Mouse (Mus musculus) heart, embryonic 15.5 days (tissue): ENCODE results near the gene Prss32. TPM values are rescaled to one million over a fixed set of nuclear protein-coding genes. Genes with fewer than 3 reads are reported as not detected.
A peak's percentile ranks its signal among the peaks of the same experiment; 100 is the strongest.

ENCODE experiments used
- ATAC-seq: fragments of 200-750 bp; cut with Nextera tagmentation; replicated peaks from 2 replicates; pipeline ENCODE4 v1.8.0; 2017; ENCODE audit warnings: low read depth, moderate TSS enrichment; ENCODE audit not compliant: insufficient number of reproducible peaks, insufficient read depth, low FRiP score
- H3K27ac ChIP-seq: fragments of 300-500 bp; sonication (generic); 2 replicates; pipeline ENCODE4 v1.5.1; 2015; ENCODE audit warnings: mild to moderate bottlenecking, inconsistent platforms
- H3K27me3 ChIP-seq: fragments of 300-500 bp; sonication (generic); 2 replicates; pipeline ENCODE4 v1.6.1; 2015; ENCODE audit warnings: inconsistent platforms
- H3K36me3 ChIP-seq: fragments of 300-500 bp; sonication (generic); 2 replicates; pipeline ENCODE4 v1.6.1; 2015; ENCODE audit warnings: mild to moderate bottlenecking, inconsistent platforms
- H3K4me1 ChIP-seq: fragments of 300-500 bp; sonication (generic); replicated peaks from 2 replicates; pipeline ENCODE4 v1.6.1; 2015; ENCODE audit warnings: inconsistent platforms
- H3K4me2 ChIP-seq: fragments of 300-500 bp; sonication (generic); 2 replicates; pipeline ENCODE4 v1.6.1; 2015; ENCODE audit warnings: inconsistent platforms, mild to moderate bottlenecking, moderate library complexity
- H3K4me3 ChIP-seq: fragments of 300-500 bp; sonication (generic); 2 replicates; pipeline ENCODE4 v1.5.1; 2015; ENCODE audit warnings: mild to moderate bottlenecking, inconsistent platforms
- H3K9ac ChIP-seq: fragments of 300-500 bp; sonication (generic); 2 replicates; pipeline ENCODE4 v1.6.1; 2015; ENCODE audit warnings: mild to moderate bottlenecking, inconsistent platforms
- H3K9me3 ChIP-seq: fragments of 300-500 bp; sonication (generic); replicated peaks from 2 replicates; pipeline ENCODE4 v1.6.1; 2016; ENCODE audit warnings: inconsistent platforms
- WGBS: fragments of 180-500 bp; shearing (Covaris S2); methylation state at CpG from one replicate; pipeline ENCODE4 v1.1.7; 2015; ENCODE audit warnings: mixed read lengths; 5-methylcytosine and 5-hydroxymethylcytosine counted together
- polyA plus RNA-seq: library from polyadenylated mRNA; unstranded; fragments of >200 nt; fragmentation: Nextera tagmentation; extraction: Ambion mirVana; gene quantifications from 2 replicates; pipeline ENCODE4 v1.2.1, GENCODE M21; 2015

The Prss32 gene
- polyA plus RNA-seq, 1 experiment from 2014 or later: not detected

DNA sequence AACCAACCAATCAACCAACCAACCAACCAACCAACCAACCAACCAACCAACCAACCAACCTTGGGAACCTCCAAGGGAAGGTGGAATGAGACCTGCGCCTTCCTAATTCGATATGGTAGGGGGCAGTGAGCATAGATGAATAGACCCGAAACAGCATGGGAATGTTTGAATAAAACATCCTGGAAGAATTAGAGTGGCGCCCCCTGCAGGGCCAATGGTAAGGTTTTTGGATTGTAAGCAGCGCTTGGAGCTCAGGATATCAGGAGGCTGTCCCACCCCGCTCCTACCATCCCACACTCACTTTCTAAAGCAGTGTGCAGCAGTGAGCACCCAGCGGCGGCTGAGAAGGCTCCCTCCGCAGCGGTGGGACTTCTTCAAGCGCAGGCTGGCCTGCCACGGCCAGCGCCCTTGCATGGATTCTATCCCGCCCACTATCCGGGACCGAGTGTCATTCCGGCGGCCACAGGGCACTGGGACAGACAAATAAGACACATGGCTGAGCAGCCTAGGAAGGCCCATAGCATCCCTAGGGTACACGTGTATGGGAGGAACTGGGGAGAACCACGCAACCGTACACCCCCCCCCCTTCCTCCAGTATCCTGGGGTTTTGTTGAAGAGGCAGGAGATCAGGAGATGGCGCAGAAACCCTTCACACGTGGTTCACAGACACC lies 379 bp upstream of the Prss32 start:
- Histone ChIP-seq H3K9me3 (no peaks in the 10 kb centered on the region), H3K27me3 (peaks cover 13% of the 10 kb centered on the region), H3K4me1 (0 out of 2 replicates have a peak, but pooled peaks cover 2% of the 10 kb centered on the region), H3K4me2 (0 out of 2 replicates have a peak overlapping the region, but pooled peaks have one; percentile 42), H3K36me3 (no peaks in the 10 kb centered on the region), H3K27ac (no peak overlapping the region), H3K4me3 (0 out of 2 replicates have a peak overlapping the region, but pooled peaks have one; percentile 0), H3K9ac (no peak overlapping the region)
- ATAC-seq: no peak
- WGBS: 43% methylated on average over 23 of the region's 23 CpGs

DNA sequence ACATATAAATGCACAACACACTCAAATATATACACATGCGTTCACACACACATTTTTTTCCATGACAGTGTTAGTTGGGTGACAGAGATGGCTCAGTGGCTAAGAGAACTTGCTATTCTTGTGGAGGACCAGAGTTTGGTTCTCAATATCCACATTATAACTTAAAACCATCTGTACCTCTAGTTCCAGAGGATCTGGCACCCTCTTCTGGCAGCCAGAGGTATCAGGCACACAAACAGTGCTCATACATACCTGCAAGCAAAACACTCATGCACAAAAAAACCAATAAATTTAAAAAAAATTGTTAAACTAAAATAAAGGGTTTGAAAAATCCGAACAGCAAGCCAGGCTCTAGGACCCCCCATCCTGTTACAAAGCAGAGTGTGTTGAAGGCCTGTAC lies 6.4 kb downstream of the Prss32 start:
- Histone ChIP-seq H3K27ac (no peak overlapping the region), H3K4me1 (peaks cover 6% of the 10 kb centered on the region), H3K27me3 (no peaks in the 10 kb centered on the region), H3K4me3 (no peak overlapping the region), H3K9ac (no peak overlapping the region), H3K36me3 (no peaks in the 10 kb centered on the region), H3K9me3 (no peaks in the 10 kb centered on the region), H3K4me2 (no peak overlapping the region)
- ATAC-seq: no peak
- WGBS: 65% methylated on average over 2 of the region's 2 CpGs

DNA sequence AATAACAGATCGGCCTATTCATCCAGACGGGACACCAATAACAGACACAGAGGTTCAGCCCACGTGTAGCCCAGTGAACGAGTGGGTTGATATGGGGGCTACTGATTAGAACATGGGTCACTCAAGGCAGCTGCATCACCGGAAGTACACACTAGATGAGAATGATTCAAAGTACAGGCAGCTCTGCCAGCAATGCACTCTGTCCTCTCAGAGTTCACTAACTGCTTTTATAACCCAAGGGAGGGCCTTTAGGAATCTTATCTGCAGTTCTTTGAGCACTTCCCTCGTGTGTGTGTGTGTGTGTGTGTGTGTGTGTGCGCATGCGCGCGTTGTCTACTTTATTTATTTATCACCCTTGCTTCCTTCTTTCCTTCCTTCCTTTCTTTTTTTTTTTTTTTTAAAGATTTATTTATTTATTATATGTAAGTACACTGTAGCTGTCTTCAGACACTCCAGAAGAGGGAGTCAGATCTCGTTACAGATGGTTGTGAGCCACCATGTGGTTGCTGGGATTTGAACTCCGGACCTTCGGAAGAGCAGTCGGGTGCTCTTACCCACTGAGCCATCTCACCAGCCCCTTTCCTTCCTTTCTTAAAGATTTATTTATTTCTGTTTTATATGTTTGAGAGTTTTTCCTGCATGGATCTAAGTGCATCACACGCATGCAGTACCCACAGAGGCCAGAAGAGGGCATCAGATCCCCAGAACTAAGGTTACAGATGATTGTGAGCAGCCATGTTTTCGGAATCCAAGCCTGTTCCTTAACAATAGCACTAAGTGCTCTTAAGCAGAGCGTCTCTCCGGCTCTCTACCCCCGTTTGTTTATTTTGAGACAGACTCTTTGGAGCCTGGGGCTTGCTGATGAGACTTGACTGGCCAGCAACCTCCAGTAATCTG lies 7.4 kb downstream of the Prss32 start:
- no peak overlapping the region for H3K9ac ChIP-seq
- H3K4me2 ChIP-seq: no peak overlapping the region
- H3K4me3 ChIP-seq: no peak overlapping the region
- no peaks in the 10 kb centered on the region for H3K27me3 ChIP-seq
- no peak overlapping the region for H3K27ac ChIP-seq
- WGBS: 47% methylated on average over 18 of the region's 19 CpGs
- H3K9me3 ChIP-seq: no peaks in the 10 kb centered on the region
- no peaks in the 10 kb centered on the region for H3K36me3 ChIP-seq
- ATAC-seq: no peak; the same call in 1 of the 2 replicates
- peaks cover 6% of the 10 kb centered on the region for H3K4me1 ChIP-seq

DNA sequence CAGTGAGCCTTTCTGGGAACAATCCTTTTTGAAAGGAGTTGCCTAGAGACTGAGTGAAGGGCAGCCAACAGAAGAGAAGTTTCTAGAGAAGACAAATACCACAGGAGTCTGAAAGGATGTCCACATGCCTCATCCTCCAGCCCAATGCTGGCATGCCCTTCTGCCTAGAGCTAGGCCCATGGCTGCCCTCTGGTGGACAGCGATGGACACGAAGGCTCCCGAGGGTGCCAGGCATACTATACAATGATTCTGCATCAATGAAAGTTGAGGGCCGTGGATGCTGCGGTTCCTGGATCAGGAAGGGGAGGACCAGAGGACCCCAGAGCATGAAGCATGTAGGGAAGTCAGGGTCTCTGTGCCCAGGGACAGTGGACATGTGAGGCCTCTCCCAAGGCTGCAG lies 9.6 kb downstream of the Prss32 start:
- H3K27me3 ChIP-seq: no peaks in the 10 kb centered on the region
- H3K4me3 ChIP-seq: no peak overlapping the region
- peaks cover 6% of the 10 kb centered on the region for H3K4me1 ChIP-seq
- no peak for ATAC-seq
- no peak overlapping the region for H3K4me2 ChIP-seq
- H3K36me3 ChIP-seq: no peaks in the 10 kb centered on the region
- H3K9ac ChIP-seq: no peak overlapping the region
- 38% methylated on average over 5 of the region's 5 CpGs for WGBS
- no peak overlapping the region for H3K27ac ChIP-seq
- no peaks in the 10 kb centered on the region for H3K9me3 ChIP-seq

DNA sequence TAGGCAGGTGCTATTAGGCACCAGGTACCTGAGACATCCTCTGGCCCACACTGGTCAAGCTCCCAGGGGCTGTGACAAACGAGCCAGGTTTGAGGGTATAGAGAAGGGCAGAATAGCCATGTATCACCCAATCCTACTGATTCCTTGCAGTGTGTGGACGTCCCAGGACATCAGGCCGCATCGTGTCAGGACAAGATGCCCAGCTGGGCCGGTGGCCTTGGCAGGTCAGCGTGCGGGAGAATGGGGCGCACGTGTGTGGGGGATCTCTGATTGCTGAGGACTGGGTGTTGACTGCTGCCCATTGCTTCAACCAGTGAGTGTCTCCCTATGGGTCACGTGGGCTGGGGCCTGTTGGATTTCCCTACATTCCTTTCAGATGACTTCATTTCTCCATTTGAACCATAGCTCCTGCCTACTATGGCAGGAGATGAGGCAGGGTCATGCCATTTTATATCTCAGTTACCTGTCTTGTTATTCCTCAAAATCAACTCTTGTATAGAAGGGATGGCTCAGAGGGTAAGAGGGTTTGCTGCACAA lies 10.6 kb downstream of the Prss32 start:
- H3K9ac ChIP-seq: no peak overlapping the region
- WGBS: 56% methylated on average over 10 of the region's 10 CpGs

DNA sequence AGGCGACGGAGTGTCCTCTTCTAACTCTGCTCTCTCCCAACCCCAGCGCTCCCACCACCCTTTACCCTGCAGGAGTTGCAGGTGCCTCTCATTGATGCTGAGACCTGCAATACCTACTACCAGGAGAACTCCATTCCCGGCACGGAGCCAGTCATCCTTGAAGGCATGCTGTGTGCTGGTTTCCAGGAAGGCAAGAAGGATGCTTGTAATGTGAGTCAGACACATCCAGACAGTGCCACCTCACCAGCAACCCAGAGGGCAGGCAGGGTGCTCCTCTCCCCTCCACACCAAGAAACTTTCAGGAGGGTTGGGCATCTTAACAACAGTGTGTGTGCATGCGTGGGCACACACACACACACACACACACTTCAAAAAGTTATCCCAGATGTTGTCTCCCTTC lies 13.5 kb downstream of the Prss32 start:
- no peak overlapping the region for H3K4me2 ChIP-seq
- no peak overlapping the region for H3K4me3 ChIP-seq
- no peak overlapping the region for H3K27ac ChIP-seq
- H3K9me3 ChIP-seq: no peaks in the 10 kb centered on the region
- ATAC-seq: no peak
- no peak overlapping the region for H3K9ac ChIP-seq
- WGBS: 84% methylated on average over 6 of the region's 6 CpGs
- H3K4me1 ChIP-seq: peaks cover 6% of the 10 kb centered on the region
- H3K36me3 ChIP-seq: no peaks in the 10 kb centered on the region
- peaks cover 6% of the 10 kb centered on the region; the same call in 1 of the 2 replicates for H3K27me3 ChIP-seq

More for the DNA sequence above, 10.6 kb downstream of the Prss32 start:
- Histone ChIP-seq H3K4me2 (no peak overlapping the region), H3K4me3 (no peak overlapping the region), H3K4me1 (peaks cover 6% of the 10 kb centered on the region), H3K27ac (no peak overlapping the region), H3K27me3 (peaks cover 1% of the 10 kb centered on the region; the same call in 1 of the 2 replicates), H3K9me3 (no peaks in the 10 kb centered on the region), H3K36me3 (no peaks in the 10 kb centered on the region)
- 0 out of 2 replicates have a peak, but pooled peaks have one; percentile 34 for ATAC-seq

DNA sequence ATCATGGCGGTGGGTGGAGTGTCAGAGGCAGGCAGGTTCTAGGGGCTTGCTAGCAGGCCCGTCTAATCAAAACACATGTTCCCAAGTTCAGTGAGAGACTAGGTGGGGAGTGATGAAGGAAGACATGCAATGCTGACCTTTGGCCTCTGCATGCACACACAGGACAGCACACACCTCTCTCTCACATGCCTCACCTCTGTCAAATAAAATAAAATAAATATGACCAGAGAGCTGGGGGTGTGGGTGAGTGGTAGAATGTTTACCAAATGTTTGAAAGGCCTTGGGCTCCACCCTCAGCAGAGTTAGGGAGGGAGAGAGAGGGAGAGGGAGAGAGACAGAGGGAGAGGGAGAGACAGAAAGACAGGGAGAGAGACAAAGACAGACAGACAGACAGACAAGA lies 14.3 kb downstream of the Prss32 start:
- Histone ChIP-seq H3K27ac (no peak overlapping the region), H3K4me2 (no peak overlapping the region), H3K36me3 (no peaks in the 10 kb centered on the region), H3K9ac (no peak overlapping the region), H3K4me3 (no peak overlapping the region), H3K9me3 (no peaks in the 10 kb centered on the region), H3K27me3 (peaks cover 6% of the 10 kb centered on the region; the same call in 1 of the 2 replicates), H3K4me1 (peaks cover 6% of the 10 kb centered on the region)
- ATAC-seq: no peak
- 62% methylated on average over 2 of the region's 2 CpGs for WGBS

DNA sequence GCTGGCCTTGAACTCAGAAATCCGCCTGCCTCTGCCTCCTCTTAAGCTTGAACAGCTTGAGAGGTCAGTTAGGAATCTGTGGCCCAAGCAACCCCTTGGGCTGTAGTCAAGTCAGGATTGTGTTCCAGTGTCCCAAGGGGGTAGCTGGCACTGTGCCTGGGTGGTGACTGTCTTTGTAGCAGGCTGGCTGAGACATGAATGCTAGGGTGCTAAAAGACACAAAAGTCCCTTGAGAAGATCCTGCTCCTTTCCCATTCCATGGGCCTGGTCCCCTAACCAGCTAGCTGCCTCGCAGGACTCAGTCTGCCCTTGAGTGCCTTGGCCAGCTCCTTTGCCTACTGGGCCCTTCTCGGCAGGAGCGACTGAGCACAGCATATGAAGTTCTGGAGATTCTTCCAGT lies 19.3 kb downstream of the Prss32 start:
- Histone ChIP-seq H3K36me3 (no peaks in the 10 kb centered on the region), H3K4me2 (no peak overlapping the region), H3K9me3 (no peaks in the 10 kb centered on the region), H3K27ac (no peak overlapping the region), H3K4me3 (no peak overlapping the region), H3K4me1 (no peaks in the 10 kb centered on the region), H3K27me3 (peaks cover 6% of the 10 kb centered on the region; the same call in 1 of the 2 replicates), H3K9ac (no peak overlapping the region)
- 73% methylated on average over 4 of the region's 4 CpGs for WGBS
- ATAC-seq: no peak

DNA sequence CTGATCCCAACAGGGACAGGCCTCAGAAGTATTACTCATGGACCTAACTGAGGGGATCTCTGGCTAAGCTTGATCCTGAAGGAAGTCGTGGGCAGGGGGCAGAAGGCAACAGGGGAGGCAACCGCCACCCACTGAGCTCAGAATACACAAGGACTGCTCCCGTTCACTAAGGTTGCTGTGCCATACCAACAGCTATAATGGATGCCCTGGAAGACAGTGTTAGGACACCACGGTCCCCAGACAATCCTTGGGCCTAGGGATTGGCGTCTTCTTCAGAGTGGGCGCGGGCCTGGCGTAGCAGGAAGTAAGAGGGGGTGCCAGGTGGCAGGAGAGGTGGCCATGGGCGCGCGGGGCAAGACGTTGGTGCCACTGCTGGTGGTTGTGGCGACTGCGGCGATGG lies 24.1 kb downstream of the Prss32 start, which contains the start of gene Prss21:
Prss21 (plus strand) TSS at position 301 of the 400 bp plus-strand sequence.
- H3K4me3 ChIP-seq: no peak within 1 kb of the TSS
- H3K9ac ChIP-seq: no peak within 1 kb of the TSS
- H3K27ac ChIP-seq: no peak within 1 kb of the TSS
- ATAC-seq: no peak
- 83% methylated on average over 15 of the region's 15 CpGs for WGBS
- no peak within 1 kb of the TSS for H3K4me2 ChIP-seq
- no peaks in the 10 kb centered on the region for H3K27me3 ChIP-seq
- H3K9me3 ChIP-seq: no peaks in the 10 kb centered on the region
- no peaks in the 10 kb centered on the region for H3K4me1 ChIP-seq
- no peaks in the 10 kb centered on the region for H3K36me3 ChIP-seq

DNA sequence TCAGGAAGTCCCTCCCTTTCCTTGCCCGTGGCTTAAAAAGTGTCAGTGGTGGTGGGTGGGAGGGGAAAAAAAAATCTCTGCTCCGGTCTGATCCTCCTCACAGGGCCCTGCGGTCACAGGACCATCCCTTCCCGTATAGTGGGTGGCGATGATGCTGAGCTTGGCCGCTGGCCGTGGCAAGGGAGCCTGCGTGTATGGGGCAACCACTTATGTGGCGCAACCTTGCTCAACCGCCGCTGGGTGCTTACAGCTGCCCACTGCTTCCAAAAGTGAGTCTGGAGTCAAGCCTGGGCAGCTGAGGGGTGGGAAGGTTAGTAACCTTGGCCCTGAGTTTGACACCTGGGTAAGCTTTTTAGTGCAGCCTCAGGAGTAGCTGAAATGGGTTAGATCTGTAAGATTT lies 24.9 kb downstream of the Prss32 start:
- Histone ChIP-seq H3K9ac (no peak overlapping the region), H3K9me3 (no peaks in the 10 kb centered on the region), H3K27me3 (no peaks in the 10 kb centered on the region), H3K36me3 (no peaks in the 10 kb centered on the region), H3K4me3 (no peak overlapping the region), H3K4me2 (no peak overlapping the region), H3K4me1 (no peaks in the 10 kb centered on the region), H3K27ac (no peak overlapping the region)
- WGBS: 82% methylated on average over 11 of the region's 11 CpGs
- no peak for ATAC-seq
